Mouse (Mus musculus): ENCODE results near the gene Hecw2.

Hecw2 gene

GRCm38 (mm10) chr1:53776176-53776905, 418.6 kb downstream of the Hecw2 start:
- no peak for DNase-seq

DNA sequence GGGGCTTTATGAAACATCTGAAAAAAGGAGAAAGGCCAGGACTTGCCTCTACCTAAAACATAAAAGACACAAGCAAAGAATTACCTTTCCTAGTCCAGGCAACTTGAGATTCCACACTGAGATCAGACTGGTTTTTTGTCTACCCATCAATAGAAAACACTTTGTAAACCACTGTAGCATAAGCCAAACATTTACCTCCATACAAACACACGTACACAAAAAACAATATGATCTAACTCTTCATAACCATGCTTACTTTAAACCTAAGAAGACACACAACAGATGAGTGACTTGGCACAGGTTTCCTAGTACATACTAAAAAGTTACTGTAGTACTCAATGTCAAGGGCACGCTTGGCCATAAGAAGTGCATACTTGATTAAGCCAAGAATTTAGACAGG, 419.4 kb downstream of the Hecw2 start:
- no peak for DNase-seq

GRCm38 (mm10) chr1:53775036-53775435, 419.9 kb downstream of the Hecw2 start:
- no peak for DNase-seq

DNA sequence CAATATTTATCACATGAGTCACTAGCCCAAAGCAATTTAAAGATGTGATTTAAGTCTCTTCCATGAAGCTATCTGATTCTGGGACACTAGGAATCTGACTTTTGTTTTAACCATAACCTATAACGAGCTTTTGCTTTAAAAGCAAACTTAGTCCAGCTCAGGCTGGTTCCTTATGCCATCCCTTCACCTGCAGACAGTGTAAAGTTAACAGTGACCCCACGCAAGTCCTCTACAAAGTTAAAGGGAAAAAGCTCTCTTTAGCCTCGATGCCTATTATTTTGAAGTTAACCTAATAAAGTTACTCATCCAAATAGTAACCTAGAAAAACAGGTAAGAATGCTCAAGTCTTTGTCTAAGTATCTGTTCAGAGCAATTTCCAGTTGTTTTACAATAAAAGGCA, 420.4 kb downstream of the Hecw2 start:
- DNase-seq: no peak

DNA sequence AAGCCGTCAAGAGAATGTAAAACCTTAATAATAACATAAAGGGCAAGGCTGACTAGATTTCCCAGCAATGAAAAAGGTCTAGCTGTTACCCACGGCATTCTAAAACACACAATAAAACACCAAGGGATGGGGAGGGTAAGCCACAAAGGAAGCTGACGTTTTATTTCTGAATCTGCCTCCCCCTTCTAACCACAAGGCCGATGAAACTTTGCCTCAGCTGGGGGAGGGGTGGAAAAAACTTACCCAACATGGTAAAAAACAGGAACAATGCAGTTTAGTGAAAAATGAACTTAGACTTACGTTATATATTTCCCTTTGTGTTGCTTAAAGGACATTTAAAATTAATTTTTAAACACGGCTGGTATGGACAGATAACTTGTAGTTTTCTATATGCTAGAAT, 421.0 kb downstream of the Hecw2 start:
- DNase-seq: no peak

GRCm38 (mm10) chr1:53772967-53773366, 422.0 kb downstream of the Hecw2 start:
- DNase-seq: no peak

DNA sequence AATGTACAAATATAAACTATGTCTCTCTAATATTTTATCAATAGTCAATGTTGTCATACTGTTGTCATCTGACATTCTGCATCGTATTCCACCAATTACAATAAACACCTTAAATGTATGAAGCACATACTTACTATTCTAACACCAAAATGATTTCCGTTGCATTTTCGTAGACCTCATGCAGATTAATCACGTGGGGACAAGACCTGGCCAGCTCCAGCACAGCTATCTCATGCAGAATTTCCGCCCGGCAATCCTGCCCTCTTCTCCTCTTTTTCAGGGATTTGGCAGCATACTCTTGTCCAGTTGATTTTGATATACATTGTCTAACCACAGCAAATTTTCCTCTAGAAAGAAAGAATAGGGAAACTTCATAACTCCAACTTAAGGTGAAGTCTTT, 423.5 kb downstream of the Hecw2 start:
- no peak for DNase-seq

DNA sequence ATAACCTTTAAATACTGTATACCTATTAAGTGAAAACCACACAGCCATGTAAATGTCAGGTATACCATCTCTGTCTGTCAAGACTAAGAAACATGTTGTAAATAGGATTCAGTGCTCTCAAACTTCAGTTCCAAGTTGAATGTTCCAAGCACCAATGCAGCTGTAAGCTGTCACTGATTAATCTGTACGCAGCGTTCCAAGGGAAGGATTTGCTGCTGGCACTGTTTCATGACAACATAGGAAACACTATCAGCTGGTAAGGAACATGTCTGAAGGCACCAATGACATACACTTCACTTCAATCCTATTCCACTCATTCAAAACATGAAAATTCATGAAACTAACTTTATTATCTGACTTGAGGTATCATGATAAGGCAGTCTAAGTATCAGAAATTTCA, 428.9 kb downstream of the Hecw2 start:
- DNase-seq: peak; percentile 11

- no peak for DNase-seq
Observed at GRCm38 (mm10) chr1:53757316-53757715, 437.7 kb downstream of the Hecw2 start.
